Mouse (Mus musculus): ENCODE measurements around the gene Rdh7. TPM values are rescaled to one million over a fixed set of nuclear protein-coding genes. Genes with fewer than 3 reads are reported as not detected.

The Rdh7 gene
- total RNA-seq (2014; rRNA removed) (not detected in 2 replicates), polyA plus RNA-seq (2015; fragmentation: Nextera tagmentation; extraction: Ambion mirVana) (not detected in 2 replicates)

DNA sequence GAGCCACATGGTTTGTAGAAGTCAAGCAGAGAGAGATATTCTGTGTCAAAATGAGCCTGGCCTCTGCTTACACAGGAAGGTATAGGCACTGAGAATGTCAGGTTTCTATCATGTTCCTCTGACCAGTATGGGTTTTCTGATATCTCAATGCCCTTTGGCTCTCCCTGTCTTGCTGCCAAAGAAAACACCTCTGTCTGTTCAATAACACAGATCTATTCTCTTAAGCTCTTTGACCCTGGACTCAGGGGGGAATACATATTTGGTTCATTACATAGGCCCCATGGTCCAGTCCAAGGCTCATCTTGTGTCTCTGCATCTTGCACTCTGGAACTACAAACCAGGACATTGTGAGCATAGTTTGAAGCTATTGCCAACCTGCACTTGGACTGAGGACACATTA, at the start of gene Rdh7:
TSS of gene Rdh7 (minus strand) at position 213 of the 400 bp plus-strand sequence.
- ATAC-seq (no peak), DNase-seq (no peak)
- TF ChIP-seq CTCF (IDR thresholded peaks at IDR 0.05; ENCODE audit: low read depth), result no peak
- H3K9ac ChIP-seq, result no peak within 1 kb of the TSS
- no peaks in the 10 kb centered on the region for H3K27me3 ChIP-seq (ENCODE audit: insufficient read depth, low read length)
- no peak within 1 kb of the TSS for H3K4me2 ChIP-seq (ENCODE audit: low read depth)
- H3K36me3 ChIP-seq (ENCODE audit: insufficient read depth), result no peaks in the 10 kb centered on the region
- no peaks in the 10 kb centered on the region for H3K9me3 ChIP-seq (ENCODE audit: low read length)
- no peaks in the 10 kb centered on the region for H3K4me1 ChIP-seq (ENCODE audit: insufficient read depth)
- no peak within 1 kb of the TSS for H3K27ac ChIP-seq (ENCODE audit: low read depth, low read length)
- no peak within 1 kb of the TSS for H3K4me3 ChIP-seq (ENCODE audit: low read depth, low read length)

DNA sequence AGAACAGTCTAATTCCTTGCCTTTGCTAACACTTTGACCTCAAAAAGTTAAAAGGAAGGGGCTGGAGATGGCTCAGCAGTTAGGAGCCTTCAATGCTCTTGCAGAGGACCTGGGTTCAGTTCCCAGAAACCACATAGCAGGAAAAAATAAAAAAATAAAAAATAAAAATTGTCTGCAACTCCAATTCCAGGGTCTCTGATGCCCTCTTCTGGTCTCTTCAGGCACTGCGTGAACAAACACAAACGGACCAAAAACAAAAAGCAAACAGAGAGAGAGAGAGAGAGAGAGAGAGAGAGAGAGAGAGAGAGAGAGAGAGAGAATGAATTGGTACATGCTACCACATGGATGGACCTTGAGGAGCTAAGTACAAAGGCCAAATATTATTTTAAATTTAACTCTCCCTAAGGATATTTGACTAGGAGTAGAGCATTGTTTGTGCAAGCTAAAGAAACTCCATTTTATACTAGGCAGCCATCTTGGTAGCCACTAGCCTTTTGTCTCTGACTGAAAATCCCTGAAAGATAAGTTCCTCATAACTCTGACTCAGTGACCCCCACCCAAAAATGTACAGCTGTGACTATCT, 48.9 kb upstream of the Rdh7 start:
- no peak for ATAC-seq

DNA sequence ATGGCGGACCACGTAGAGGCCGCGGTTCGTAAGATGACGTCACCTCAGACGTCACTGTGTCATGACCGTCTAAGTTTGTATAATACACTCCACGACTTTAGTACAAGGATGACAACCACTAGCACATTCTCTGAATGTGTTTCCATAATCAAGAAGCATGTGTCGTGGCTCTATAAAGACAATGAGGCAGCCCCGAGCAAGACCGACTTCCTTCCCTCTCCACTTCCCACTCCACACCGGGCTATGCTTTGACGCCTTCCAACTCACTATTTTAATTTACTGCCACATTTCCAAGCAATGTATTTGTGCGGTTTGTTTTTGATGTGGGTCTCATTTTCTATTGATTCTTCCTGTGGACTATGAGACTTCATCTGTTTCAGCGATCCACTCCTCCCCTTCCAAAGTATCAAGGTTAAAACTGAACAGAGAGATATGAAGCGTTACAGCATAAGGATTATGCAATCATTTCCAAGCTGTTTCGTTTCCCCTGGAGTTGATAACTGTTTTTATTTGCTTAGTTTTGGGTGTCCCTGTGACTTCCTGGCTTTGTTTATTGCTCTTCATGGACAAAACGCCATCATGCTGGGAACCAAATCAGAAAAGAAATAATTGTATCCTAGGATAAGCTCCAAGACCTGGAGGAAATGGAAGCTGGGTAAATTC, 48.3 kb upstream of the Rdh7 start:
- TF ChIP-seq CTCF (IDR thresholded peaks at IDR 0.05; ENCODE audit: low read depth), result no peak
- ATAC-seq, result no peak
- H3K9me3 ChIP-seq (ENCODE audit: low read length), result no peaks in the 10 kb centered on the region

More for the DNA sequence above, 48.9 kb upstream of the Rdh7 start:
- WGBS, result 1% methylated on average over 2 of the region's 2 CpGs
- DNase-seq, result peak; percentile 80
- no peak overlapping the region for H3K4me2 ChIP-seq (ENCODE audit: low read depth)
- no peaks in the 10 kb centered on the region for H3K9me3 ChIP-seq (ENCODE audit: low read length)
- no peak overlapping the region for H3K4me3 ChIP-seq (ENCODE audit: low read depth, low read length)
- H3K9ac ChIP-seq, result no peak overlapping the region
- H3K27me3 ChIP-seq (ENCODE audit: insufficient read depth, low read length), result no peaks in the 10 kb centered on the region
- TF ChIP-seq CTCF (IDR thresholded peaks at IDR 0.05; ENCODE audit: low read depth), result peak; percentile 73
- no peaks in the 10 kb centered on the region for H3K36me3 ChIP-seq (ENCODE audit: insufficient read depth)
- no peaks in the 10 kb centered on the region for H3K4me1 ChIP-seq (ENCODE audit: insufficient read depth)
- no peak overlapping the region for H3K27ac ChIP-seq (ENCODE audit: low read depth, low read length)

DNA sequence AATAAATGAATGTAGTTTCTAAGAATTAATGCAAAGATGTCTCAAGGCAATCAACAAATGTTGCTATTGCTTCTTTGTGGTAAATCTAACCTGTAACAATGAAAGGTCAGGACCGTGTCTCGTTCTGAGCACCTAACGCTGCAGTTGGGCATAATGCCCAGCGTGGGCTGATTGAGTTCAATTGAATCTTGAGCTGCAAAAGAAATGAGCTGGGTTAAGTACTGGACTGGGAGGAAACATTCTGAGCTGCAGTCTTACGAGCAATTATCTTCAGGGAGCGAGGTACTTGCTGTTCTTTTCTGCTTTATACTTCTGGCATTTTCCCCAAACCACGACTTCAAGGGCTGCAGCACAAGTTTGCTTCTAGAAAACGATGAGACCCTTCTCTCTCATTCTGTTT, 47.7 kb upstream of the Rdh7 start:
- Histone ChIP-seq H3K4me1 (ENCODE audit: insufficient read depth) (no peaks in the 10 kb centered on the region), H3K36me3 (ENCODE audit: insufficient read depth) (no peaks in the 10 kb centered on the region), H3K9me3 (ENCODE audit: low read length) (no peaks in the 10 kb centered on the region), H3K9ac (no peak overlapping the region), H3K4me3 (ENCODE audit: low read depth, low read length) (no peak overlapping the region), H3K27me3 (ENCODE audit: insufficient read depth, low read length) (no peaks in the 10 kb centered on the region), H3K4me2 (ENCODE audit: low read depth) (no peak overlapping the region), H3K27ac (ENCODE audit: low read depth, low read length) (no peak overlapping the region)
- WGBS, result 33% methylated on average over 8 of the region's 8 CpGs
- no peak for ATAC-seq
- DNase-seq, result no peak
- TF ChIP-seq CTCF (IDR thresholded peaks at IDR 0.05; ENCODE audit: low read depth), result no peak

More for the DNA sequence above, 48.3 kb upstream of the Rdh7 start:
- Histone ChIP-seq H3K36me3 (ENCODE audit: insufficient read depth) (no peaks in the 10 kb centered on the region), H3K4me1 (ENCODE audit: insufficient read depth) (no peaks in the 10 kb centered on the region), H3K4me3 (ENCODE audit: low read depth, low read length) (no peak overlapping the region), H3K27me3 (ENCODE audit: insufficient read depth, low read length) (no peaks in the 10 kb centered on the region), H3K4me2 (ENCODE audit: low read depth) (no peak overlapping the region), H3K27ac (ENCODE audit: low read depth, low read length) (no peak overlapping the region), H3K9ac (no peak overlapping the region)
- no peak for DNase-seq
- 79% methylated on average over 19 of the region's 19 CpGs for WGBS

DNA sequence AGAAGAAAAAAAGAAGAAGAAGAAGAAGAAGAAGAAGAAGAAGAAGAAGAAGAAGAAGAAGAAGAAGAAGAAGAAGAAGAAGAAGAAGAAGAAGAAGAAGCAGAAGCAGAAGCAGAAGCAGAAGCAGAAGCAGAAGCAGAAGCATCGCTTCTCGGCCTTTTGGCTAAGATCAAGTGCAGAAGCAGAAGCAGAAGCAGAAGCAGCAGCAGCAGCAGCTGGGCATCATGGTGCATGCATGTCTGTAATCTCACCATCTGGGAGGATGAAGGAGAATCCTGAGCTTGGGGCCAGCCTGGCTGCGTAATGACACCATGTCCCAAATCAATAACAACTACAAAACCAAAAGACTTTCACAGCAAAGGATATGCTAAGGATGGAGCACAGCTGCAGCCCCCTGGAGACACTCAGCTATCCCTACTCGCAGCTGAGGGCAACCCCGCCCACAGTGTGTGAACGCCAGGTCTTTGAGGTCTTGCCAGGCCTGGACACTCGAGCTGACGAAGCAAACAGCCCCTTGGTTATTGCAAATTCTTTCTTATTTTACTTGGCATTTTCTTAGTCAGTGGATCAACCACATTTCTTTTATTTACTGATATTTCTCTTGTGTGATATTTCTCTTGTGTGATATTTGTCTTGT, 43.8 kb upstream of the Rdh7 start:
- TF ChIP-seq CTCF (IDR thresholded peaks at IDR 0.05; ENCODE audit: low read depth), result no peak
- H3K9me3 ChIP-seq (ENCODE audit: low read length), result no peaks in the 10 kb centered on the region
- DNase-seq (no peak), ATAC-seq (no peak)
- H3K4me3 ChIP-seq (ENCODE audit: low read depth, low read length), result no peak overlapping the region
- H3K27ac ChIP-seq (ENCODE audit: low read depth, low read length), result no peak overlapping the region
- H3K27me3 ChIP-seq (ENCODE audit: insufficient read depth, low read length), result no peaks in the 10 kb centered on the region
- no peaks in the 10 kb centered on the region for H3K36me3 ChIP-seq (ENCODE audit: insufficient read depth)
- H3K9ac ChIP-seq, result no peak overlapping the region
- no peaks in the 10 kb centered on the region for H3K4me1 ChIP-seq (ENCODE audit: insufficient read depth)
- WGBS, result 63% methylated on average over 8 of the region's 8 CpGs
- H3K4me2 ChIP-seq (ENCODE audit: low read depth), result no peak overlapping the region

DNA sequence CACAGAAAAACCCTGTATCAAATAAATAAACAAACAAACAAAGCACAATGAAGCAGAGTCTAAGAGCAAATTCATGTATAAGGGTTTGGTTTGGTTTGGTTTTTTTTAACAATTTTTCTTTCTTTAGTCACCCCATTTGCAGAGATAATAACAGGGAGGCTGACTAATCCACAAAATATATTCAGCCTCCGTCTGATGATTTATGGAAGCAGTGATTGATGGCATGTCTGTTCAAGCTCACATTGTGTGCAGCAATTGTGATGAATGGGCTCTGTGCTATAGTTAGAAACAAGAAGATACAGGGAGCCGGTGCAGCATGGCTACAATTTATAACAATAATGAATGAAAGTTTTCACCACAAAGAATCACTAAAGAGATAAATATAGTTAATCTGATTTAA, 39.1 kb upstream of the Rdh7 start:
- Histone ChIP-seq H3K27ac (ENCODE audit: low read depth, low read length) (no peak overlapping the region), H3K27me3 (ENCODE audit: insufficient read depth, low read length) (no peaks in the 10 kb centered on the region), H3K9me3 (ENCODE audit: low read length) (no peaks in the 10 kb centered on the region), H3K9ac (no peak overlapping the region), H3K36me3 (ENCODE audit: insufficient read depth) (no peaks in the 10 kb centered on the region), H3K4me3 (ENCODE audit: low read depth, low read length) (no peak overlapping the region), H3K4me2 (ENCODE audit: low read depth) (no peak overlapping the region), H3K4me1 (ENCODE audit: insufficient read depth) (no peaks in the 10 kb centered on the region)
- 62% methylated on average over 2 of the region's 2 CpGs for WGBS
- TF ChIP-seq CTCF (IDR thresholded peaks at IDR 0.05; ENCODE audit: low read depth), result no peak
- DNase-seq (no peak), ATAC-seq (peak; percentile 20; the same call in 1 of the 2 replicates)

Data from forebrain, postnatal 0 days (tissue).